12 mouse cellular contexts compared by ENCODE assay signal in the genomic region with DNA sequence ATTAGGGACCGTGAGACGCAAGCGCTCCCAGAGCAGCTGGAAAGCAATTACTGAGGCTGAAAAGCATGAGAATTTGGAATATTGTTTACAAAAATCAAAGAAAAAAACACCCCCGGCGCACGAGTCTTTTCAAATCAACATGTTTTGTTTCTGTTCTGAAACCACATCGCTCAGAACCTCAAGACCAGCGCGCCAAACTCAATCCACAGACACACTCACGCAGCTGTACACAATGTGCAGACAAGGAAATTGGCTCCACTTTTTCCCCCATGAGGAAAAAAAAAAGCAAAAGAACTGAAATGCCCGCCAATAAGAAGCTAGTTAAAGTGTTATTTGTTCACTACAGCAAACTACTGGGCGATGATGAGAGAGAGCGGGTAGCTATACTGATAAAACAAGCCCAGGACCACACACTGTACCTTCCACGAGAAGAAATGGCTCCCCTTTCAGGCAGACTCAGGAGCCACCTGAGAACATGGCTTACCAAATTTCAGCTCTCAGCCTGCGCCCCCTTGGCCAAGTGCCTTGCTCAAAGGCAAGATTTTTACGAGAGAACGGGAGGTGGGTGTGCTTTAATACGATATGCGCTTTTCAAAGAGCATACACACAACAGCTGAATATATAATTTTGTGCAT.
DNase-seq lines count a peak whose midpoint lies in the region; ATAC-seq and TF ChIP-seq lines count a peak whose summit lies in the region.
"Had no signal": no experiment of that assay in that cellular context is flagged by ENCODE, and none has a peak within 500 bp of the region (broad histone marks: within the 10 kb centered on the region; RNA-seq: fewer than 3 reads in every experiment).

No protein-coding gene starts in this region.

- H3K27me3 ChIP-seq in forebrain, embryonic 15.5 days = no peaks in the 10 kb centered on the region
- no peaks in the 10 kb centered on the region for H3K27me3 ChIP-seq in forebrain, embryonic 11.5 days (ENCODE audit: control insufficient read depth, insufficient read depth, low read length)
- H3K27me3 ChIP-seq in lung, embryonic 14.5 days (ENCODE audit: insufficient read depth, low read length) = no peaks in the 10 kb centered on the region

- peak overlapping the region; percentile 29 for H3K4me2 ChIP-seq in forebrain, embryonic 15.5 days (replicated peaks)
- no peak overlapping the region for H3K4me2 ChIP-seq in forebrain, embryonic 11.5 days (ENCODE audit: low read depth, low read length, severe bottlenecking)
- peak overlapping the region; percentile 35 for H3K4me2 ChIP-seq in lung, embryonic 14.5 days

- no peaks in the 10 kb centered on the region for H3K9me3 ChIP-seq in forebrain, embryonic 15.5 days
- no peaks in the 10 kb centered on the region for H3K9me3 ChIP-seq in forebrain, embryonic 11.5 days (ENCODE audit: control insufficient read depth, low read length)
- no peaks in the 10 kb centered on the region for H3K9me3 ChIP-seq in lung, embryonic 14.5 days (ENCODE audit: low read depth, low read length)

- H3K36me3 ChIP-seq in forebrain, embryonic 15.5 days = no peaks in the 10 kb centered on the region
- H3K36me3 ChIP-seq in forebrain, embryonic 11.5 days (ENCODE audit: control insufficient read depth, insufficient read depth, low read length) = no peaks in the 10 kb centered on the region
- H3K36me3 ChIP-seq in lung, embryonic 14.5 days (ENCODE audit: insufficient read depth) = no peaks in the 10 kb centered on the region

- no peak for ATAC-seq in forebrain, embryonic 15.5 days (replicated peaks)
- no peak for ATAC-seq in forebrain, embryonic 11.5 days (replicated peaks; ENCODE audit: low FRiP score)
- no peak for ATAC-seq in lung, embryonic 14.5 days (ENCODE audit: insufficient read depth)
- ATAC-seq: liver, postnatal 0 days had no signal

- H3K4me1 ChIP-seq in forebrain, embryonic 15.5 days = peaks cover 11% of the 10 kb centered on the region
- no peaks in the 10 kb centered on the region for H3K4me1 ChIP-seq in forebrain, embryonic 11.5 days (replicated peaks; ENCODE audit: control insufficient read depth, insufficient read depth, low read length)
- H3K4me1 ChIP-seq in lung, embryonic 14.5 days (ENCODE audit: insufficient read depth) = peaks cover 5% of the 10 kb centered on the region; the same call in 1 of the 2 replicates

- H3K27ac ChIP-seq in forebrain, embryonic 15.5 days (replicated peaks) = no peak overlapping the region; the same call in 1 of the 2 replicates
- H3K27ac ChIP-seq in forebrain, embryonic 11.5 days (ENCODE audit: low read depth, low read length) = no peak overlapping the region
- no peak overlapping the region for H3K27ac ChIP-seq in lung, embryonic 14.5 days (ENCODE audit: low read depth)

- 44% methylated on average over 19 of the region's 19 CpGs for WGBS in forebrain, embryonic 15.5 days
- 73% methylated on average over 19 of the region's 19 CpGs for WGBS in forebrain, embryonic 11.5 days
- 51% methylated on average over 19 of the region's 19 CpGs for WGBS in lung, embryonic 14.5 days

- TF ChIP-seq CTCF in lung, embryonic 14.5 days (IDR thresholded peaks at IDR 0.05; ENCODE audit: low read depth) = no peak

- H3K4me3 ChIP-seq in forebrain, embryonic 15.5 days = 0 out of 2 replicates have a peak overlapping the region, but pooled peaks have one; percentile 5
- H3K4me3 ChIP-seq in forebrain, embryonic 11.5 days (ENCODE audit: low read depth, low read length) = no peak overlapping the region
- no peak overlapping the region for H3K4me3 ChIP-seq in lung, embryonic 14.5 days (ENCODE audit: low read depth, low read length)

- no peak overlapping the region for H3K9ac ChIP-seq in forebrain, embryonic 15.5 days (replicated peaks)
- no peak overlapping the region for H3K9ac ChIP-seq in forebrain, embryonic 11.5 days (ENCODE audit: low read length)
- no peak overlapping the region for H3K9ac ChIP-seq in lung, embryonic 14.5 days
- H3K9ac ChIP-seq: liver, postnatal 0 days had no signal

- no peak for DNase-seq in forebrain, embryonic 11.5 days (ENCODE audit: low spot score)
- peak; percentile 39 for DNase-seq in lung, embryonic 14.5 days
- DNase-seq in lung, postnatal 4 days = no peak
- DNase-seq in heart, adult 9 months (ENCODE audit: low spot score in 2 of 2) = peak; percentile 36 to 45
- peak; percentile 28 for DNase-seq in lung, postnatal 14 days
- no peak for DNase-seq in spleen, adult 12 weeks (ENCODE audit: low spot score)
- no peak for DNase-seq in thymus, postnatal 25 days
- DNase-seq: B cell, adult 2 months; embryo, embryonic 11 days; kidney, adult 8-10 months; liver, postnatal 0 days had no signal

Comparison
In these comparisons a context has a peak if more than half of its experiments do, and no peak if none do; other contexts are left out.
1. DNase-seq: peak in lung, embryonic 14.5 days (single experiment), heart, adult 9 months (2 of 2) and lung, postnatal 14 days (single experiment); none in forebrain, embryonic 11.5 days (single experiment), lung, postnatal 4 days (0 of 2), spleen, adult 12 weeks (single experiment) and thymus, postnatal 25 days (single experiment).